Mouse (Mus musculus): Measurements from ENCODE around the gene Tmem235. TPM values are rescaled to one million over a fixed set of nuclear protein-coding genes. Genes with fewer than 3 reads are reported as not detected.

Tmem235 gene
- polyA plus RNA-seq, 1 experiment from 2014 or later = not detected

DNA sequence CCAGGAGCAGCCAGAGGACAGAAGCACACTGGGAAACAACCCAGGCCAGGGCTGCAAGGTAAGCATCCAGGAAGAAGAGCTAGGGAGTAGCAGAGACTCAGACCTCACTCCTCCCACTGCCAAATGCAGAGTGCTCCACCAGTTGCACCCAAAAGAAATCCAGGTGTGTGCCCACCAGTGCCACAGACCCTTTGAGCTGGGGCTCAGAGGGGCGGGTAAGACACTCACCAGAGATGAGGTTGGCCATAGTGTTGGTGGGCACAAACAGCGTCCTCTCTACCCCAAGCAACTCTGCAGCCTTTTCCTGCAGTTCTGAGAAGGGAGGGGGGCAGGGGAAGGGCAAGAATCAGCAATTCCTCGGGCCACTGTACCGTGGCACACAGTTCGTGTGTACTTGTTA lies 10.8 kb downstream of the Tmem235 start:
- Histone ChIP-seq H3K27me3 (no peaks in the 10 kb centered on the region; the same call in 1 of the 2 replicates), H3K36me3 (no peaks in the 10 kb centered on the region), H3K4me3 (no peak overlapping the region), H3K4me1 (peaks cover 11% of the 10 kb centered on the region; the same call in 1 of the 2 replicates), H3K9me3 (no peaks in the 10 kb centered on the region), H3K27ac (no peak overlapping the region), H3K4me2 (replicated peaks) (no peak overlapping the region), H3K9ac (no peak overlapping the region)
- ATAC-seq (ENCODE audit: insufficient number of reproducible peaks, insufficient read depth, low FRiP score, low TSS enrichment) = no peak
- 63% methylated on average over 5 of the region's 5 CpGs for WGBS

DNA sequence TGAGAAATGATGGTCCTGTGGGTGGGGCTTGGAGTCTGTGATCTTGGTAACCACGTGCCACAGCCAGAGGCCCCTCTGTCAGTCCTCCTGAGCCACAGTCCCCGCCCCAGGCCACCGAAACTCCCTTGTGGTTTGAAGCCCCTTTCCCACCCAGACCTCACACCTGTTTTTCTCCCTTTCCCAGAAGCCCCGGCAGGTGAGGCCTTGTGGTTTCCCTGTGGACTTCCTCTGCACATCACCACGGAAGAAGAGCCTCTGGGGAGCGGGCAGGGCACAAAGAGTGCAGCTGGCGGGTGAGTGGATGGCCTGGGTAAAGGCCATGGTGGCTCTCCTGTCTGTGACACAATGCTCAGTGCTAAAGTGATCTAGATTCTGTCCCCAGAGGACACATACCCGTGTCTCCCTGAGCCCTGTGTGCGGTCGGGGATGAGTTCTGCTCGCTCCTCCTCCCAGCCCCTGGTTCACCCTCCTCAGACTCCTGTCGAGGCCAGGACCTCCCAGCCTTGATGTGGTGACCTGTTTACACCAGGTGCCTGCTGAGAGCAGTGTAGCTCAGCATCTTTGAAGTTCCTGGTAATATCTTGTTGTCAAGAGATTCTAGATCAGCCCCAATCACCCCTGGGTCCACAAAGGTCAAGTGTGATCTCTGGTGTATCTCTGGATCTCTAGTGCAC lies 11.5 kb downstream of the Tmem235 start:
- WGBS = 67% methylated on average over 12 of the region's 12 CpGs
- Histone ChIP-seq H3K4me1 (peaks cover 10% of the 10 kb centered on the region; the same call in 1 of the 2 replicates), H3K27ac (no peak overlapping the region), H3K9ac (no peak overlapping the region), H3K9me3 (no peaks in the 10 kb centered on the region), H3K4me2 (replicated peaks) (no peak overlapping the region), H3K4me3 (no peak overlapping the region), H3K27me3 (no peaks in the 10 kb centered on the region; the same call in 1 of the 2 replicates), H3K36me3 (no peaks in the 10 kb centered on the region)
- ATAC-seq (ENCODE audit: insufficient number of reproducible peaks, insufficient read depth, low FRiP score, low TSS enrichment) = no peak

DNA sequence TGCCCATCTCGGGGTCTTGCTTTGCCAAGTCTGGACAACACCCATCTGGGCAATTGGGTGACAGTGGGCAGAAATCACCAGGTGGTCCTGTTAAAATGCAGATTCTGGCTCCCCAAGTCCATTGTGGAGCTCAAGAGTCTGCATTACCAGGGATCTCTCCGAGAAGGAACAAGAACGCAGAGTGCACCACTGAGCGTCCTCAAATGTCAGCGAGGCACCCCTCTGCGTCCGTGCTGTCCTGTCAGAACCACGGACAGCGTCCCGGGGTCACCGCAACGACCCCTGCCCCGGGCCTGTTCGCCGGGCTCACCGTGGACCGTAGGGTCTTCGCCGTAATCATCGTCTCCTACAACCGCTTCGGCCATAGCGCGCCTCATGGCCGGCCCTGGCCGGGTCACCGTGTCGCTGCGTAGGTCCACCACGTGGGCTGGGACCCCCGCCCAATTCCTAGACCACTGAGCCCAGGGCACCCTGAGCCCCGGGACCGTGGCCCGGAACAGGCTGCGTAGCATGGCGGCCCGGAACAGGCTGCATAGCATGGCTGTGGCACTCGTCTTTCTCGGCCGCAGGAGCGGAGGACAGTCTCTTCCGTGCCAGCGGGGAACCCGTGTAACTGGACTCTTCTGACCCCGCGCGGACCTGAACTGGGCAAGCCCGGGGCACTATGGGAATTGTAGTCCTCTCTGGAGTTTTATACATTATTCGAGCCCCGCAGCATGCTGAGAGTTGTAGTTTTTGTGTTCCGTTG lies 12.5 kb downstream of the Tmem235 start, which contains the start of gene Tha1:
Tha1 (minus strand) TSS at position 621 of the 748 bp plus-strand sequence.
- Histone ChIP-seq H3K4me3 (peak within 1 kb of the TSS; percentile 69), H3K9ac (peak within 1 kb of the TSS; percentile 66), H3K36me3 (no peaks in the 10 kb centered on the region), H3K27ac (no peak within 1 kb of the TSS), H3K4me1 (peaks cover 13% of the 10 kb centered on the region), H3K4me2 (replicated peaks) (peak within 1 kb of the TSS; percentile 96), H3K27me3 (no peaks in the 10 kb centered on the region; the same call in 1 of the 2 replicates), H3K9me3 (no peaks in the 10 kb centered on the region)
- 1% methylated on average over 51 of the region's 51 CpGs for WGBS
- ATAC-seq (ENCODE audit: insufficient number of reproducible peaks, insufficient read depth, low FRiP score, low TSS enrichment) = peak; percentile 70; the same call in 1 of the 2 replicates

- ATAC-seq (ENCODE audit: insufficient number of reproducible peaks, insufficient read depth, low FRiP score, low TSS enrichment) = no peak
- H3K27ac ChIP-seq = no peak overlapping the region
- no peaks in the 10 kb centered on the region for H3K9me3 ChIP-seq
- WGBS = 60% methylated on average over 4 of the region's 4 CpGs
- H3K4me2 ChIP-seq (replicated peaks) = no peak overlapping the region
- no peak overlapping the region for H3K9ac ChIP-seq
- no peak overlapping the region for H3K4me3 ChIP-seq
- no peaks in the 10 kb centered on the region; the same call in 1 of the 2 replicates for H3K27me3 ChIP-seq
- H3K4me1 ChIP-seq = peaks cover 25% of the 10 kb centered on the region
- no peaks in the 10 kb centered on the region for H3K36me3 ChIP-seq
Measured at GRCm38 (mm10) chr11:117874419-117874818, 13.9 kb downstream of the Tmem235 start.

DNA sequence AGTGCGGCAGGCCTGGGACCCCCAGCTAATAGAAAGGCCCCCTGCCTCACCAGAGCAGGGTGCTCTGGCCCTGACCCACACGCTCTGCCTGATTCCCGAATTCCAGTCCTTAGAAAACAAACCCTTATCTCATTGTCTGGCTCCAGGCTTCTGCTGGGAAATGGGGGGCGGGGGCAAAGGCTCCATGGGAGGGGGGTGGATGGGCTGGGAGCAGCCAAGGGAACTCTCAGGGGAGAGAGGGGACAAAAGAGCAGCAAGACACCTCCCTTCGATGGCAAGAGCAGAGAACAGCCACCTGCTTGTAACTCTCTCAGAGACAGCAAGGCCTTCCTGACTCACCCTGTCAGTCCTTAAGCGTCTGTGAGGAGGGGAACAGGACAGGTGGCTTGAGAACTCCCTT lies 15.1 kb downstream of the Tmem235 start:
- 20% methylated on average over 6 of the region's 6 CpGs for WGBS
- no peak overlapping the region for H3K27ac ChIP-seq
- no peak overlapping the region for H3K4me2 ChIP-seq (replicated peaks)
- no peak overlapping the region for H3K9ac ChIP-seq
- H3K27me3 ChIP-seq = no peaks in the 10 kb centered on the region; the same call in 1 of the 2 replicates
- H3K36me3 ChIP-seq = no peaks in the 10 kb centered on the region
- peaks cover 22% of the 10 kb centered on the region for H3K4me1 ChIP-seq
- H3K9me3 ChIP-seq = no peaks in the 10 kb centered on the region
- no peak for ATAC-seq (ENCODE audit: insufficient number of reproducible peaks, insufficient read depth, low FRiP score, low TSS enrichment)
- no peak overlapping the region for H3K4me3 ChIP-seq

GRCm38 (mm10) chr11:117877917-117878745 lies 17.6 kb downstream of the Tmem235 start:
- Histone ChIP-seq H3K4me1 (peaks cover 27% of the 10 kb centered on the region), H3K4me2 (replicated peaks) (peak overlapping the region; percentile 28; the same call in 1 of the 2 replicates), H3K27me3 (no peaks in the 10 kb centered on the region; the same call in 1 of the 2 replicates), H3K9me3 (no peaks in the 10 kb centered on the region), H3K9ac (no peak overlapping the region; the same call in 1 of the 2 replicates), H3K27ac (peak overlapping the region; percentile 41; the same call in 1 of the 2 replicates), H3K36me3 (no peaks in the 10 kb centered on the region), H3K4me3 (no peak overlapping the region)
- 24% methylated on average over 13 of the region's 13 CpGs for WGBS
- ATAC-seq (ENCODE audit: insufficient number of reproducible peaks, insufficient read depth, low FRiP score, low TSS enrichment) = no peak

DNA sequence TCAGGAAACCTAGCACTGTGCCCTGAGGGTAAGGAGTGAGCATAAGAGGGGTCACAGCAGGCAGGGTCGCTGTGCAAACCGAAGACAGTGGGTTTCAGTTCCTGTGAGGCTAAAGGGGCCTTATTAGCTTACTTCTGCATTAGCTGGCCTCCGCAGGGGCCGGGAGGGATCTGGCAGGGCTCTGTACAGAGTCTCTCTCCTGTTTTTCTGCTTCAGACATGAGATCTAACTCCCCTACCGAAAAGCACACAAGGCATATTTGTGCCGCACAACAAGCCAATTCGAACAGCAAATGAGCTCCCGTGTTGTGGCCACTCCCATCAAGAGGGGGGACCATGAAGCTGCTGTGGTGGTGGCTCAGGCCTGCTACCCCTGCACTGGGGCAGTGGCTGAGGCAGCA lies 18.3 kb downstream of the Tmem235 start:
- peak overlapping the region; percentile 41; the same call in 1 of the 2 replicates for H3K27ac ChIP-seq
- no peaks in the 10 kb centered on the region for H3K9me3 ChIP-seq
- H3K36me3 ChIP-seq = no peaks in the 10 kb centered on the region
- H3K4me3 ChIP-seq = no peak overlapping the region
- H3K27me3 ChIP-seq = no peaks in the 10 kb centered on the region; the same call in 1 of the 2 replicates
- H3K4me2 ChIP-seq (replicated peaks) = peak overlapping the region; percentile 28; the same call in 1 of the 2 replicates
- WGBS = 5% methylated on average over 8 of the region's 8 CpGs
- H3K4me1 ChIP-seq = peaks cover 32% of the 10 kb centered on the region
- ATAC-seq (ENCODE audit: insufficient number of reproducible peaks, insufficient read depth, low FRiP score, low TSS enrichment) = no peak
- no peak overlapping the region; the same call in 1 of the 2 replicates for H3K9ac ChIP-seq

- no peak overlapping the region for H3K27ac ChIP-seq
- no peak for ATAC-seq (ENCODE audit: insufficient number of reproducible peaks, insufficient read depth, low FRiP score, low TSS enrichment)
- H3K4me3 ChIP-seq = no peak overlapping the region
- peaks cover 1% of the 10 kb centered on the region; the same call in 1 of the 2 replicates for H3K27me3 ChIP-seq
- no peak overlapping the region for H3K4me2 ChIP-seq (replicated peaks)
- H3K9ac ChIP-seq = no peak overlapping the region
- 71% methylated on average over 6 of the region's 6 CpGs for whole genome bisulfite sequencing
- peaks cover 32% of the 10 kb centered on the region for H3K4me1 ChIP-seq
- H3K36me3 ChIP-seq = no peaks in the 10 kb centered on the region
- H3K9me3 ChIP-seq = no peaks in the 10 kb centered on the region
Measured at GRCm38 (mm10) chr11:117879676-117880075, 19.1 kb downstream of the Tmem235 start.

DNA sequence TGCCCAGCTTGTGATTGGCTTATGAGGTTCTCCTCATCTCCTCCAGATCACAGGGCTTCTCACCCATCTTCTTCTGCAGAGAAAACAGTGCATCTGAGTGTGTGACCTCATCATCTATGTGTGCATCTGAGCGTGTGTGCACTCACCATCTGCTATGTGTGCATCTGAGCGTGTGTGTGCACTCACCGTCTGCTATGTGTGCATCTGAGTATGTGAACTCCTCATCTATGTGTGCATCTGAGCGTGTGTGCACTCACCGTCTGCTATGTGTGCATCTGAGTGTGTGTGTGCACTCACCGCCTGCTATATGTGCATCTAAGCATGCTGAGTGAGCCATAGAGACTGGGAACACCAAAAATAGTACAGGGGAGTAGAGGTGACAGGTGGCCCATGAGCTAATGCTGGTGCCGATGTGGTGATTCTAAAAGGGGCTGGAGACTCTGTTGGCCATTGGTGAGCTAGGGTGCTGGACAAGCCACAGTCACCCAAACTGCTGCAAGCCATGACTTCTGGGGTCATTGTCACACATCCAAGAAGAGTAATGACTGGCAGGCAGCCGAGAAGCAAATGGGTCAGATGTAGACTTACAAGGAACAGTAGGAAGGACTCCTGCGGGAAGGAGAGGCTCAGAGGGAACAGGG lies 19.9 kb downstream of the Tmem235 start:
- H3K4me3 ChIP-seq = no peak overlapping the region
- H3K4me1 ChIP-seq = peaks cover 32% of the 10 kb centered on the region
- no peaks in the 10 kb centered on the region for H3K9me3 ChIP-seq
- no peak for ATAC-seq (ENCODE audit: insufficient number of reproducible peaks, insufficient read depth, low FRiP score, low TSS enrichment)
- no peak overlapping the region for H3K27ac ChIP-seq
- H3K36me3 ChIP-seq = no peaks in the 10 kb centered on the region
- WGBS = 90% methylated on average over 9 of the region's 9 CpGs
- no peak overlapping the region for H3K9ac ChIP-seq
- no peak overlapping the region for H3K4me2 ChIP-seq (replicated peaks)
- H3K27me3 ChIP-seq = peaks cover 3% of the 10 kb centered on the region; the same call in 1 of the 2 replicates

- Histone ChIP-seq H3K27ac (no peak overlapping the region), H3K4me1 (peaks cover 32% of the 10 kb centered on the region), H3K9me3 (no peaks in the 10 kb centered on the region), H3K27me3 (peaks cover 3% of the 10 kb centered on the region; the same call in 1 of the 2 replicates), H3K4me3 (no peak overlapping the region), H3K36me3 (no peaks in the 10 kb centered on the region), H3K9ac (no peak overlapping the region), H3K4me2 (replicated peaks) (no peak overlapping the region)
- no peak for ATAC-seq (ENCODE audit: insufficient number of reproducible peaks, insufficient read depth, low FRiP score, low TSS enrichment)
- 82% methylated on average over 6 of the region's 6 CpGs for WGBS
Measured at GRCm38 (mm10) chr11:117880977-117881358, 20.4 kb downstream of the Tmem235 start.

GRCm38 (mm10) chr11:117881787-117882186 lies 21.2 kb downstream of the Tmem235 start:
- WGBS = 14% methylated on average over 8 of the region's 8 CpGs
- no peak overlapping the region for H3K27ac ChIP-seq
- H3K4me2 ChIP-seq (replicated peaks) = no peak overlapping the region
- no peaks in the 10 kb centered on the region for H3K36me3 ChIP-seq
- no peak overlapping the region for H3K4me3 ChIP-seq
- H3K4me1 ChIP-seq = peaks cover 32% of the 10 kb centered on the region
- H3K9me3 ChIP-seq = no peaks in the 10 kb centered on the region
- no peak for ATAC-seq (ENCODE audit: insufficient number of reproducible peaks, insufficient read depth, low FRiP score, low TSS enrichment)
- no peak overlapping the region for H3K9ac ChIP-seq
- 0 out of 2 replicates have a peak, but pooled peaks cover 3% of the 10 kb centered on the region for H3K27me3 ChIP-seq
